Mouse (Mus musculus) adrenal gland, adult 18-20 months (tissue): ENCODE data around the gene Arf1. TPM values are rescaled to one million over a fixed set of nuclear protein-coding genes. Genes with fewer than 3 reads are reported as not detected.
"Not testable (repeated sequence)": the region's sequence is repeated elsewhere in the genome, so short reads cannot be mapped to it uniquely, and the experiment has no call there.

Experiments
- DNase-seq, 2 experiments: peaks; one replicate each; pipeline ENCODE4 v3.0.0; 2021 to 2022; ENCODE audit warnings: low spot score in 2 of 2
- total RNA-seq, 2 experiments: library from RNA; stranded (reverse); gene quantifications; 1 replicate in 1 of 2; 2 replicates in 1 of 2; pipeline ENCODE4 v1.2.3; 2021

Gene Arf1
- total RNA-seq, 2 experiments from 2014 or later, result 407 to 488 TPM

DNA sequence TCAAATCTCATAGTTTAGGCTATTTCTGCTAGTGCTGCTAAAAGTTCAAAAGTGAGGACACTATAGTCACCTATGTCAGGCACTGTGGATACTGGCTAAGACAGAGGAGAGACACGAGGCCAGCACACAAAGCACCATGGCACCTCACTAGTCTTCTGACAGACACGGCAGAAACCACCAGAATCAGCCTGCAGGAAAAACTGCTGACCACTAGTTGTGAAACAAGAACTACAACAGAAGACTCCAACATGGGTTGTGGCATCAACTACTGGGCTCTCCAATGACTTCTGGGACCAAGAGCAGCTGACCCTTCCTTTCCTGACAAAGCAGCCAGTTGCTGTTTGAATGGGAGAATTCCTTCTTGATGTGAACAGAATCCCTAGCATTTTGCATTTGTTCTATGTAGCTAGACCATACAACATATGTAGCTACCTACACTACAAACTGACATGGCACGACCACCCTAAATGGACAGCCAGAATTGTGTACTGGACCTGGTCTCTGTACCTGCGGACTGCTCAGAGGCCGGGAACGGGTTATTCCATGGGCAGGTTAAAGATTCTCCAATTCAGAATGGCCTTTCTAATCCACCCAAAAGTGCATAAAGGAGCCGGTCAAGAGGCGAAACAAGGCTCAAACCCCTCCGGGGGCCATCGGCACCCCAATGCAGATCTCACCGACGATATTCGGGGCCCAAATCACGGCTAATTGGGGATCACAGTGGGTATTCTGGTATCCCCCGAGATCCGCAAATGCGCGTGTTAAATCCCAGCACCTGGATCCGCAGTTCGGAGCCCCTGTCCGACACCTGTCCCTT, 1.1 kb downstream of the Arf1 start:
- no peak for DNase-seq

DNA sequence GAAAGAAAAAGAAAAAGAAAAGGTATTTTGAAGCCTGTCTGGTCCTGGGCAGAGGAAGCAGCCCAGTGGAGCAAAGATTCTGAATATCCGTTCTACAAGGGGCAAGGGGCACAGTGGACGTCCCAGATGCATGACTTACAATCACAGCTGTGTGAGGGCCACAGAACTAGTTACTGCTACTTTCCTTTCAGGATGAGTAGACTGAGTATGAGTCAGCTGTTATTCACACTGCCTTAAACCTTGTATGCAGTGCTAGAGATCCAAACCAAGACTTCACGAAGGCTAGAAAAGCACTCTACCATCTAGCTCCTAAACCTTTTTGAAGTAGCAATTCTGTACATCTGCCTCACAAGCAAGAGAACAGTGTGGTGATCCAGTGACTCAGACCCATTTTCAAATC, 1.8 kb downstream of the Arf1 start:
- no peak for DNase-seq

DNA sequence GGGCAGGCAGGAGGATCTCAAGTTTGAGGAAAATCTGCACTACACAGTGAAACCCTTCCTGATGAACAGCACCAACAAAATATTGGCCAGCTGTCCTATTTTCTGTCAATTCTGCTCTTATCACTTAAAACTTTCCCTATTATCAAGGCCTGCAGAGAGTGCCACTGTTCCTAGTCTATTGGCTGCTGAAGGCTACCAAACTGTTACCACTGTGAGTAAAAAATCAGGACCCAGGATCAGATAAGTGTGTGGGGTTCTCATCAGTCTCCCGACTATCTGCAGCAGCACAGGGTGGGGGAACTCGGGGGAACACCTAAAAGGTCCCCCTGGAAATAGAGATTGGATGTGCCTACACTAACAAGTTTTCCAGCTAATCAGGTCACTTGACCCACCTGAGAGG, 2.9 kb downstream of the Arf1 start:
- DNase-seq, result no peak

DNA sequence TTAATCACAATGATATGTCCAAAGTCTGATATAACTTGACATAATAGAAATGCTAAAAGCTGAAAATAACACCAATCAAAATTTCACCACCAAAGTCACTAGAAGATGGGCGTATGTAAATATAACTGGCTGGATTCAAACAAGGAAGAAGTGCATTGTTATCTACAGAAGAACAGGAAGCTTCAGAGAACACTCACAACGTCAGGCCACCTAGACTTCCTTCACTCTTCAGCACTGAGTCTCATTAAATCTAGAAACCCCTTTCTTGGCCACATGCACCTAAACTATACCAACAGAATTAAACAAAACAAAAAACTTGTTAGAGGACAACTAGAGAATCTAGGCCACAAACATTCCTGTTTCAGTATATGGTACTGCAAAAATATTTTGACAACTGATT, 3.6 kb downstream of the Arf1 start:
- DNase-seq, result no peak

DNA sequence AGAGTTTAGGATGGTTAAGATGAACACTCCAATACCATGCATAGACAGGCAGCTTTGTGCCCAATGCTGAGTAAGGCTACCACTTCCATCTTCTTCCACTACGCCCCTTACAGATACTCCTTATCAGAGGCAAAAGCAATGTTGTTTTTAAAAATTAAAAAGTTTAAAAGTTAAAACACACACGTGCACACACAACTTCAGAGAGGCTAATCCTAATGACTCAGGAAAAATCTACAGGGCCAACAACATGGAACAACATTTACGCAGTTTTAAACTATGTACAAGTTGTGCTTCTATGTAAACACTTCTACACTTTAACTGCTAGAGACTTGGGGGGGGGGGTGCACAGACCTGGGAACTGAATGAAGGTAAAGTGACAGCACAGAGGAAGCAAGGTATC, 4.0 kb downstream of the Arf1 start:
- no peak for DNase-seq

DNA sequence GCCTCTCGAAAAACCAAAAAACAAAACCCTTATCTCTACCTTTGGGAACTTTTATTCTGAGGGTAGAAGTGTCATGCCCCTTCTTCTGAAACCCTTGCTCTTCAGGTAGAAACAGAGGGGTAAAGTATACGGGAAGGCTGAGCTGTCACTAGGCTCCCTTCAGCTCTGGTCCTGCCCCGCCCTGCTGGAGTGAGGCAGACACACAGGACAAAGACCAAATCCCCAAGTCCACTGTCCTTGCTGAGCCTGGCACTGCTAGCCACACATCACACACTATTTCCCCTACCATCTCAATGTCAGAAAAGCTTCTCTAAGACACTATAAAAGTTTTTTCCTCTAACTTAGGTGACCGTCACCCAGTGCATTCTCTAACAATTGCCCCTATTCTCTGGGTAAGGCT, 5.8 kb downstream of the Arf1 start:
- no peak for DNase-seq

DNA sequence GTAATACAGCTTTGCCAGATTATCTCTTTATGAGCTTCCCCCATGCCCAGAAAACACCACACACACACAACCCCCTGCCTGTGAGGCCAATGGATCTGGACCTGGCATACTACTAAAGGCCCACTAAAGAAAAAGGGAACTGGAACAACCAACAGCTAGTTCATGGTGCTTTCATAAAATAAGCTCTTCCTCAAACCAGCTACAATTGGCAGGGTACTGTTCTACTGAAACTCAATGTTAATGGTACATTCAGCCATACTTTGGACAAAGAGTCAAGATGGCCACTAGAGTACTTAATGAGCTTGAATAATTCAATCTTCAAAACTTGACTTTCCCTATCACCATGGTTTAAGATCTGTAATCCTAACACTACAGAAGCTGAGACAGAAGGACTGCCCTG, 6.5 kb downstream of the Arf1 start:
- no peak for DNase-seq

DNA sequence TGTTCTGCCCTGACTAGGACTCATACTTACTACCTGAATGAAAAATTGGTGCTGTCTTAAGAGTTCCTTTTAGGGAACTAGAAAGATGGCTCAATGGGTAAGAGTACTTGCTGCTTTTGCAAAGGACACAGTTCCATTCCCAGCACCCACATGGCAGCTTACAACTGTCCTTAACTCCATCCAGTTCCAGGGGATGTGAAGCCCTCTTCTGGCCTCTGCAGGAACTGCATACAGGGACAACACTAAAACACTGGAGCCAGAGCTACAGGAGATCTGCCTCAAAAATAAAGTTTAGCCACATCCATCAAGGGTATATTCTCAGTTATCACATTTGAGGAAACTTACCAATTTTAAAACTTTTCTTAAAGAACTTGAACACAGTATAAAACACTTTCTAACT, 9.0 kb downstream of the Arf1 start:
- no peak for DNase-seq

DNA sequence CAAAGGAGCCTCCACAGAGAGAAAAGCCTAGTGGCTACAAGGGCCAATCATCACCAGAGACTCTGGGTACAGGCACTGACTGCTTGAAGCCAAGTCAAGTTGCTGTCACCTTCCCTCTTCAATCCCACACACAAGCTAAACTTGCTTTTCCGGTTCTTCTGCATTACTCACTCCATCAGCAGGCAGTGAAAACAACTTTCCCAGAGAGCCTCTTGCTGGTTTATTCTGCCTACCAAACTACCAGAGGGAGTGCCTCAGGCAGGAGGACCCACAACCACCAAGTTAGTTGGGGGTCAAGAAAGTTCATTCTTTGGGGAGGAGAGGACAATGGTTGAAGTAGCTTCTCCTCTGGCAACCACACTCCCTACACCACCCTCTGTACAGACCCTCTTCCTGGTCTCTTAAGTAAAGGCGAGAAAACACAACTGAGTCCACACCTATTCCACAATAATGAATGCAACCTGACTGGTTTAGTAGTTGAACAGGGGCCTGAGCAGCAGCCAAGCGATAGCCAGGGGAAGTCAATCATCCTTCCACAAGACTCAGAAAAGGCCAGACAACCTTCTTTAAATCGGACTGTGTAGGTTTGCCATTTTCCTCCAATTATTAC, 9.6 kb downstream of the Arf1 start:
- DNase-seq, result no peak

DNA sequence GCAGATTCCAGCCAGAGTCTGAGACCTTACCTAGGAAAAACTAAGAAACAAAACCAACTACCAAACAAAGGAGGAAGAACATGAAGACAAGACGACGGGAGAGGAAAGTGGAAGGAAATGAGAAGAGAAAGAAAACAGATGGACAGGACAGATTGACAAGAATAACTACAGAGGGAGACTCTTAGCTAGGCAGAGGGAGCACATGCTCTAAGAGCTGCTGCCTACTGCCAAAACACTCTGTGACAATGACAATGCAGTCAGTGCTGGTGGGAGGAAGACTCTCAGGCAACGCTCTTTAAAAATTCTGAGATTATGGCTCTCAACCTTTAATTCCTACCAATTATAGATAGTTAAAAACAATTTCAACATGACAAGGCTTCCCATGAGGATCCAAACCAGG, 11.1 kb downstream of the Arf1 start:
- no peak for DNase-seq

DNA sequence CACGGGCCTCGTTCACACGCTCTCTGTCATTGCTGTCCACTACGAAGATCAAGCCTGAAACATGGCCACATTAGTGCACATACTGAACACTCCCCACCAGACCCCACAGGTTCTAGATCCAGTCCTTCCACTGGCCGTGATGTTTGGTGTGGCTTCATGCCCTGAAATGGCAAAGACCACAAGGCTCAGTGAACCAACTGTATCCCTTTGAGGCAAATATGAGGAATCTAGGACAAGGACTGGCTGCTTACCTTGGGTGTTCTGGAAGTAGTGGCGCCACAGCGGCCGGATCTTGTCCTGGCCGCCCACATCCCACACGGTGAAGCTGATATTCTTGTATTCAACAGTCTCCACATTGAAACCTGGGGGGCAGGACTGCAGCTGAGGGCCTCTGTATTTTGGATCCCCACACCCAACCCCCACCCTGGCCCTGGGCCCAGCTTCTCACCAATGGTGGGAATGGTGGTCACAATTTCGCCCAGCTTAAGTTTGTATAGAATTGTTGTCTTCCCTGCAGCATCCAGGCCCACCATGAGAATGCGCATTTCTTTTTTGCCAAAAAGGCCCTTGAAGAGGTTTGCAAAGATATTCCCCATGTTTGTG, 15.1 kb downstream of the Arf1 start:
- DNase-seq, result no peak

DNA sequence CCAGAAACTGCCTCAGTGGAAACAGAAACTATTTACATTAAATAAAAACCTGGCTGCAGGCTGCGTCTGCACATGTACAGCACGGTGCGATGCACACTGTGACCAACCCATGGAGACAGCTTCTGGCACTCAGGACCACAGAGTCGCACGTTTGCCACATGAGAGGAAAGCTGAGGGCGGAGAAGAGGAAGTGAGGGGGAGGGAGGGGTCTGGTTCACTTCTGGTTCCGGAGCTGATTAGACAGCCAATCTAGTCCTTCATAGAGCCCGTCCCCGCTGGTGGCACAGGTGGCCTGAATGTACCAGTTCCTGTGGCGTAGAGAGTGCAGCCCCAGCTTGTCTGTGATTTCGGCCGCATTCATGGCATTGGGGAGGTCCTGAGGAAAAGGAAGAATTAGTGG, 15.8 kb downstream of the Arf1 start:
- not testable (repeated sequence) for DNase-seq

DNA sequence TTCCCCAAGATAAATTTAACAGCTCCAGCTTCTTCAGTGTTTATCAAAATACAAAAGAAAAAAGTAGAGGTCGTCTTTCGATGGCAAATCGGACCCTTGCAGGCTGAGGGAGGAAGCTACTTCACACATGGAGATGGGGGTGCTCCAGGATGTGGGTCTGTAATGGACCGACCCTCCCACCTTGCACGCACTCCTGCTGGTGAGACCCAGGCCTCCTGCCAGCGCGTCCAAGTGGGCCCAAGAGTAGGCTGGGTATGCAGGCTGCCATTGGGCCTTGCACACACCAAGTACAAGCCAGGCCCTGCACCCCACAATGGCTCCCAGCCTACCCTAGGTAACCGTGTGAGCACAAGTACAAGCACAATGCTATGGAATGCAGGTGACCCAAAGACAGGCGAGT, 16.5 kb downstream of the Arf1 start:
- not testable (repeated sequence) for DNase-seq

DNA sequence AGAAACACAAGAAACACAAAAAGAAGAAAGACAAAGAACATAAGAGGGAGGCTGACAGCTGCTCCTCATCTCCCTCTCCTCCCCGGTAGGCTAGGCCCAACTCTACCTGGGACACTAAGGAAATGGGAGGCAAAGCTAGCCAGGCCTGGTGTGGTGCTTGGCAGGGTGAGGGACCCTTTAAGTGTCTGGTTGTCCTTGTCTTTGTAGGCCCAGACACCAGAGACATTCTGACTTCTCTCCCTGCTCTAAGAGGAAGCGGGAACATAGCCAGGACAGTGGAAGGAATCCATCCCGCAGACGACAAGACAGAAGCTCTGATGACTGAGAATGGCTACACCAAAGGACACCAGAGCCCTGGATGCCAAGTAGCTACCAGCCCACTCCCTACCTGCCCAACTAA, 18.1 kb downstream of the Arf1 start:
- DNase-seq, result no peak

DNA sequence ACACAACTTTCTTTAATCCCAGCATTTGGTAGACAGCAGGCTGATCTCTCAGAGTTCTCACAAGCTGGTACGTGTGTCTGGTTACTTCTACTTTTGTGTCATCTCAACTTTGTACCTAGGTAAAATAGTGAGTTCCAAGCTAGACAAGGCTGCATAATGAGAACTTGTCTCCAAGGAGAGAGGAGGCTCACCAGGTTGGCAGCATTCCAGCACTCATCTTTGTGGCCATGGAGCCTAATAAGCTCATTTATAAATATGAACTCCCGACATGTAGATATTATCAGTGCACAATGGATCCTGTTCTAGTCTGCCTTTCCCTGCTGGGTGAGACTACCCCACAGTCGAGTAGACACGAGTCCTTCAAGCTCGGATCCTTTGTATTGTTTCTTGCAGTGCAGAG, 18.5 kb downstream of the Arf1 start:
- DNase-seq, result no peak

DNA sequence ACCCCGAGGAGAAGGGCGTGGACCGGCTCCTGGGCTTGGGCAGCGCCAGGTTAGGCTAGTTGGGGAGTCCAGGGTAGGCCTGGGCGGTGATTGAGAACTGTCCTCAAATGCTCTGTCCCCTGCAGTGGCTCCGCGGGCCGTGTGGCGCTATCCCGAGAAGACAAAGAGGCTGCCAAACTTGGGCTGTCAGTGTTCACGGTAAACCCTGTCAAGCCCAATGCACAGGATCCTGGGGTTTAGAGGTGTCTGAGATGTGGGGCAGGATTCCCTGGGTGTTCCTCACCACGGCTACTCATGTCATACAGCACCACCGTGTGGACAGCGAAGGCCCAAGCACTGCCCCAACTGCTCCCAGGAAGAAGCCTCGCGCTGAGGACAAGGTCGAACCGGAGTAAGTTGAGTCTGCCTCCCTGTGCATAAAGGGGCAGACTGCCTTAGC, 19.0 kb downstream of the Arf1 start:
- peak; percentile 64 to 65 for DNase-seq

DNA sequence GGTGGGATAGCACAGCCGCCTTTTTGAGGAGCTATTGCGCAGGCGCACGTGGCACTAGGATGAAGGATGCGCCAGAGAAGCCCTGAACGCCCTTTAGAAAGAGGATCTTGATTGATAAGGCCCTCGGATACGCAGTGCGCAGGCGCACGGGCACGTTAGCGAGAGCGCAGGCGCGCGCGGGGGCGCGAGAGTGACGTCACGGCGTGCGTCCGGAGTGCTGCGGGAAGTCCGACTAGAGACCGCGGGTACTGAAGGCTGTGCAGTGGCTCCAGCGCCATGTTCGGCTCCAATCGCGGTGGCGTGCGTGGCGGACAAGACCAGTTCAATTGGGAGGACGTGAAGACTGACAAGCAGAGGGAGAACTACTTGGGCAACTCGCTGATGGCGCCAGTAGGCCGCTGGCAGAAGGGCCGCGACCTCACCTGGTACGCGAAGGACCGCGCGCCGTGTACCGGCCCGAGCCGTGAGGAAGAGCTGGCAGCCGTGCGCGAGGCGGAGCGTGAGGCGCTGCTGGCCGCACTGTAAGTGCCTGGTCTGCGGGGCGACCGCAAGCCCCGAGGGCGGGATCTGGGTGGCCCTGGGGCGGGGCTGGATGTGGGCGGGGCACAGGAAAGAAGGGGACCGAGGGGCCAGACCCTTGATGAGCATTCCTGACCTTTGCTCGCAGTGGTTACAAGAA, 19.8 kb downstream of the Arf1 start, which contains the start of gene 2310033P09Rik:
Gene 2310033P09Rik (plus strand): TSS at position 169 of the 679 bp plus-strand sequence.
- DNase-seq, result peak; percentile 93

DNA sequence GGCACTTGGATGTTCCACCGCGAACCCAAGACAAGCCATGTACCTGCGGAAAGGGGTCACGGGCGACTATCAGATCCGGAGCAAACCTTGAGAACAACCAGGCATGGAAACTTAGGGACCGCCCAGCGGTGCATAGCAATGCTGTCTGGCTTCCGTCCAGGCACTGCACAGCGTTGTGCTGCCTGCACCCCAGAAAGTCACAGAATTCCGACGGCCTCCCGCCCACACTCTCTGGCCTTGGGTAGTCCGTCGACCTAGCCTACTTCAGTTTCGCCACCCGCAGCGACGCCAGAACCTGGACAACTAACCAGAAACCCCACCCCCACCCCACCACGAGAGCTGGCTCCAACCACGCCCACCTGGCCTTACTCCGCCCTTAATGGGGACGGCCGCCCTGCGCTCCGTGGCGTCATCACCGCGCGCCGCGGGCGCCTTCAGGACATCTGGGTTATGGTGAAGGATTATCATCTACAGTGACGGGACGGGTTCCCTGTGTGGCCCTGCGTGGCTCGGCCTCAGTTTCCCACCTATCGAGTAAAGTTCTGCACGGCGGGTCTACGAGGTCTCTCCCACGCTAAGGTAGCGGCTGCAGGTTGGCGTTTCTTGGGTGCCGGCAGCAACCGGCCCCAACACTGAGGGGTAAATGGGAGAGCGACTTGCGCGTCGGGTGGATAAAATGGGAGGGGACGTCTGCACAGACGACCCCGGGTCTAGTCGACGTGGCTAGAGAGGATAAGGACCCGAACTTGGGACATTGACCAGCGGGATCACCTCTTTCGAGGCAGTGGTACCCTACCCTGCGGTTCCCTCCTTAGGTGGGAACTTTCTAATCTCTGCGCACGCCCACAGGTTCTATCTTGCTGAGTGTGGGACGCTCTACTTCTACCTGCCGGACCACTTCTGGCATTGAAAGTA, 25.7 kb downstream of the Arf1 start, which contains the start of gene Mrpl55:
Gene Mrpl55 (plus strand): TSS at position 406 of the 915 bp plus-strand sequence.
- DNase-seq, result peak; percentile 95

DNA sequence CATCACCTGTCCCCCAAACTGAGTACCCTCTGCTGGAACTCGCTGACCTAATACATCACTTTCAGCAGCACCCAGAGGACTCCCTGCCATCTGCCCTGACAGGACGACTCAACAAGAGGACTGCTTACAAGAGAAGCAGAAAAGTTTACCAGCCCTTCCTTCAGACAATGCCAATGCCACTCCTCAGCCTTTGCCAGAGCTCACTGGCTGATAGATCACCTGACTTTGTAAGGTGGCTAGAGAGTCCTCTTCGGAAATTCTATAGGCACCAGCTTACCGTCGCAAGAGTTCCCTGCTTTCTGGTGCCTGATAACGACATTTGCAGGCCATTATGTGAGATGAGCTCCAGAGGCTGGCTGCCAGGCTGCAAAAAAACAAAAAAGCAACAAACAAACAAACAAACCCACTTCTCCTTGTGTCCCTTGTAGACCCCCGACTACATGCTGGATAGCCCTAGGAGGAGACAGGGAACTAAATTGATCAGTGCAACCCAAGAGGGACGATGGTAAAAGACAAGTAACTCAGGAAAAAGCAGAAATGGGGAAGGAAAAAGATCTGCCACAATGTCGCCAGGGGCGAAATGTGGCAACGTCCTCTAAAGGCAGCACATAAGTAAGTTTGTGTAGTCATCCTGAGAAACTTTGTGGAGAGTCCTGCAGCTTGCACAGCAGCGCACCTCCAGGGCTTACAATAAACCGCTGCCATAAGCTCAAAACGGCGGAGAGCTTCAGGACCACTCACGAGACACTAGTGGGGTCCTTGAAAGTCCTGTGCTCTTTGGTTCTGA, 26.7 kb downstream of the Arf1 start:
- no peak for DNase-seq

DNA sequence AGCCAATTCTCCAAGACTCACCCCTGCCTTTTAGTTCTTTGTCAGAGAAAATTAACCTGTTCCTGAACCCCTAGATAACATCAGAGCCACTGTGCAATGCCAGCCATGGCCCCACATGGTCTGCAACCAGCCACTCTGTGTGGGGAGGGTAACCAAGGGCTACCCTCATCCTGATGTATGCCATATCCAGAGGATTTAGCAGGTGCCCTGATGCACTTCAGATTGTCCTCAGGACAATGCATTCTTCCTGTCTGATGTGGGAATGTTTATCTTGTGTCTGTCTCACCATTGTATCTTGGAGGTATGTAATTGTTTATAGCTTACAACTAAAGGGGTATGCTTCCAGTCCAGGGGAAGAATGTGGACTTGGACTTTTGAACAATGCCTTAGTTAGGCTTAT, 31.8 kb downstream of the Arf1 start:
- no peak for DNase-seq
